Mouse (Mus musculus) neutrophil, adult 83 days (primary cell): ENCODE results near the gene Guca1a. TPM values are rescaled to one million over a fixed set of nuclear protein-coding genes. Genes with fewer than 3 reads are reported as not detected.

ENCODE experiments used
- total RNA-seq, 2 experiments: library from RNA; stranded (reverse); gene quantifications; one replicate each; pipeline ENCODE4 v1.2.4; 2023

Guca1a gene
- 1 to 10 TPM; 3.4 to 4.1 TPM for total RNA-seq

GRCm38 (mm10) chr17:47400451-47400850 is at the start of gene Guca1a:
Gene Guca1a (minus strand): TSS chr17:47400584.

GRCm38 (mm10) chr17:47436907-47437547 is 36.6 kb upstream of the Guca1a start, which contains the start of gene 1700001C19Rik:
Gene 1700001C19Rik (minus strand): TSS chr17:47437376.

GRCm38 (mm10) chr17:47436156-47436906 is 35.9 kb upstream of the Guca1a start, which contains the start of gene AI661453:
Gene AI661453 (plus strand): TSS chr17:47436615.

GRCm38 (mm10) chr17:47385145-47385544 is 15.2 kb downstream of the Guca1a start, which contains the start of gene Guca1b:
Gene Guca1b (plus strand): TSS chr17:47385393.

GRCm38 (mm10) chr17:47368401-47369086 is 31.8 kb downstream of the Guca1a start, which contains the start of gene Mrps10:
Gene Mrps10 (plus strand): TSS chr17:47368887.

Other genes starting within 250 kb of the Guca1a start
- 10 to 100 TPM in 1 of 2 experiments, 1 to 10 TPM in 1; 9.5 to 11.4 TPM for gene Mrps10, start 31.7 kb downstream of the Guca1a start, total RNA-seq
- under 1 TPM; 0.24 to 0.39 TPM for gene Guca1b, start 15.2 kb downstream of the Guca1a start, total RNA-seq
- under 1 TPM; 0.18 to 0.84 TPM for gene AI661453, start 36.0 kb upstream of the Guca1a start, total RNA-seq
- gene 1700001C19Rik, start 36.8 kb upstream of the Guca1a start, total RNA-seq, result not detected
- gene Taf8, start 101.7 kb upstream of the Guca1a start, total RNA-seq, result 10 to 100 TPM; 30.3 to 33.3 TPM
- gene Ccnd3, start 104.5 kb upstream of the Guca1a start, total RNA-seq, result 100 to 1,000 TPM; 497 to 529 TPM
- gene Bysl, start 210.9 kb upstream of the Guca1a start, total RNA-seq, result 1 to 10 TPM; 9.1 to 9.2 TPM
- gene Med20, start 211.0 kb upstream of the Guca1a start, total RNA-seq, result 10 to 100 TPM; 47.2 to 62.3 TPM
- 1 to 10 TPM; 3.9 to 6.0 TPM for gene Gm20517, start 211.0 kb upstream of the Guca1a start, total RNA-seq
- gene Usp49, start 230.1 kb upstream of the Guca1a start, total RNA-seq, result 1 to 10 TPM; 7.2 to 7.6 TPM